Mouse (Mus musculus): ENCODE results near the gene Lcor.

- no peak for TF ChIP-seq EP300 (IDR thresholded peaks at IDR 0.05; ENCODE audit: low read depth)
- TF ChIP-seq CTCF (IDR thresholded peaks at IDR 0.05; ENCODE audit: low read depth): no peak
Observed at GRCm38 (mm10) chr19:41514836-41515235, 32.4 kb downstream of the Lcor start.

All from liver, postnatal 0 days (tissue).